Mouse (Mus musculus) G1E (cell line): ENCODE data around the gene Ube4b. TPM values are rescaled to one million over a fixed set of nuclear protein-coding genes. Genes with fewer than 3 reads are reported as not detected.
"Not testable (repeated sequence)": the region's sequence is repeated elsewhere in the genome, so short reads cannot be mapped to it uniquely, and the experiment has no call there.

ENCODE experiments used
- ATAC-seq: 2 replicates; pipeline ENCODE4 v1.8.0; 2016; ENCODE audit warnings: mild to moderate bottlenecking; ENCODE audit not compliant: insufficient number of reproducible peaks, poor library complexity, low FRiP score, severe bottlenecking; ENCODE audit errors: extremely low read depth
- DNase-seq: peaks from one replicate; pipeline ENCODE4 v3.0.0; 2012; ENCODE audit warnings: low spot score
- H3K27me3 ChIP-seq: 2 replicates; pipeline ENCODE4 v1.6.1; 2012; ENCODE audit warnings: mild to moderate bottlenecking, low read length, inconsistent platforms; ENCODE audit not compliant: insufficient read depth
- H3K36me3 ChIP-seq: replicated peaks from 2 replicates; pipeline ENCODE3; 2012; ENCODE audit warnings: mild to moderate bottlenecking, inconsistent platforms
- H3K4me1 ChIP-seq: 2 replicates; pipeline ENCODE4 v1.6.1; 2012; ENCODE audit warnings: low read depth, low read length, inconsistent platforms, mixed read lengths; ENCODE audit not compliant: insufficient read depth
- H3K4me3 ChIP-seq: 2 replicates; pipeline ENCODE4 v1.5.1; 2012; ENCODE audit warnings: low read depth, mild to moderate bottlenecking, inconsistent platforms, low read length, moderate library complexity, mixed read lengths
- H3K9me3 ChIP-seq: replicated peaks from 2 replicates; pipeline ENCODE4 v1.6.1; 2012; ENCODE audit warnings: inconsistent platforms
- CTCF ChIP-seq: IDR thresholded peaks from 2 replicates; pipeline ENCODE4 v1.5.1; 2012; ENCODE audit warnings: low read depth, low read length, inconsistent platforms, mixed read lengths
- GATA1 ChIP-seq: IDR thresholded peaks from 2 replicates; pipeline ENCODE4 v1.6.1; 2012; ENCODE audit warnings: borderline replicate concordance, low read length, inconsistent platforms, mixed read lengths
- GATA2 ChIP-seq: IDR thresholded peaks from 2 replicates; pipeline ENCODE4 v1.6.1; 2012; ENCODE audit warnings: low read depth, low read length, inconsistent platforms, borderline replicate concordance
- POLR2AphosphoS5 ChIP-seq: IDR thresholded peaks from 2 replicates; pipeline ENCODE4 v1.6.1; 2012; ENCODE audit warnings: low read depth, low read length, inconsistent platforms; ENCODE audit not compliant: insufficient replicate concordance
- TAL1 ChIP-seq: conservative IDR thresholded peaks from 2 replicates; pipeline ENCODE4 v1.6.1; 2012; ENCODE audit warnings: low read depth, low read length, inconsistent platforms, mixed read lengths
- polyA plus RNA-seq: library from polyadenylated mRNA; stranded (reverse); fragments of >175 nt; gene quantifications from 2 replicates; pipeline ENCODE4 v1.2.3, GENCODE M21; 2012
- total RNA-seq, 2 experiments: library from RNA; stranded (forward) in 1 of 2; stranded (reverse) in 1 of 2; fragments of 200-1000 nt in 1 of 2; fragments of >200 nt in 1 of 2; fragmentation: Nextera tagmentation in 1 of 2; gene quantifications; 2 replicates each; pipeline ENCODE4 v1.2.3; 2014 to 2017

Gene Ube4b
- total and polyA plus RNA-seq, 3 experiments: 51.9 to 346 (median 118) TPM

DNA sequence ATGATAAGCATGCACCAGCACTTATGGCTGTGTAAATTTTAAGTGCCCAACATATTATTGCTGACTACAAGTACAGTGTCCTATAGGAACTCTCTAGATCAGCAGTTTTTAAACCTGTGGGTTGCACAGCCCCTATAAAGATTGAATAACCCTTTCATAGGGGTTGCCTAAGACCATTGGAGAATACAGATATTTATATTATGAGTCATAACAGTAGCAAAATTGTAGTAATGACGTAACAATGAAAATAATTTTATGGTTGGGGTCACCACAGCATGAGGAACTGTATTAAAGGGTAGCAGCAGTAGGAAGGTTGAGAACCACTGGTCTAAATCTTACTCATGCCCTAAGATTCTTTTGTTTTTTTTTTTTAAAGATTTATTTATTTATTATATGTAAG lies 32.9 kb upstream of the Ube4b start:
- no peak for TF ChIP-seq GATA1
- TF ChIP-seq POLR2AphosphoS5: no peak
- no peak for TF ChIP-seq CTCF
- no peak for TF ChIP-seq TAL1
- TF ChIP-seq GATA2: no peak
- no peak for ATAC-seq
- H3K36me3 ChIP-seq: no peaks in the 10 kb centered on the region
- no peak for DNase-seq
- H3K4me3 ChIP-seq: no peak overlapping the region
- H3K27me3 ChIP-seq: peaks cover 8% of the 10 kb centered on the region
- no peaks in the 10 kb centered on the region for H3K9me3 ChIP-seq
- no peaks in the 10 kb centered on the region for H3K4me1 ChIP-seq

DNA sequence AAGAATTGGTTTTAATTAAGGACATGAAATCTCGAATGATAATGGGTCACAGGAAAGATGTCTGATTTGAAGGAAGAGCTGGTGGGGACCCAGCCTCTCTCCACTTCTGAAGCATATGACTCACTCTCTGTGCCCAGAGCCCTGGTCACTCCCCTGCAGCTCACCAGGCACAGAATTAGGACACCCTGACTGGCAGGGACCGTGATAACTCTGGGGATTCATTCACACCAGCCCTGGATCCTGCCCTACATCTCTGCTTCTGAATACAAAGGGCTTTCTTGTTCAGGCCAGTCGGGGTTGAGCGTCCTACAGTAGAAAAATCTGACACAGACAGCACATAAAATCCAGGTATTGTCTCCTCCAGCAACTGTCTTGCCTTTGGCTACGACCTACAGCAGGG lies 32.0 kb upstream of the Ube4b start:
- H3K4me3 ChIP-seq: no peak overlapping the region
- peaks cover 12% of the 10 kb centered on the region for H3K27me3 ChIP-seq
- TF ChIP-seq CTCF (no peak), GATA1 (no peak), POLR2AphosphoS5 (no peak), GATA2 (no peak), TAL1 (no peak)
- no peaks in the 10 kb centered on the region for H3K4me1 ChIP-seq
- no peaks in the 10 kb centered on the region for H3K9me3 ChIP-seq
- H3K36me3 ChIP-seq: no peaks in the 10 kb centered on the region
- no peak for ATAC-seq
- DNase-seq: no peak

DNA sequence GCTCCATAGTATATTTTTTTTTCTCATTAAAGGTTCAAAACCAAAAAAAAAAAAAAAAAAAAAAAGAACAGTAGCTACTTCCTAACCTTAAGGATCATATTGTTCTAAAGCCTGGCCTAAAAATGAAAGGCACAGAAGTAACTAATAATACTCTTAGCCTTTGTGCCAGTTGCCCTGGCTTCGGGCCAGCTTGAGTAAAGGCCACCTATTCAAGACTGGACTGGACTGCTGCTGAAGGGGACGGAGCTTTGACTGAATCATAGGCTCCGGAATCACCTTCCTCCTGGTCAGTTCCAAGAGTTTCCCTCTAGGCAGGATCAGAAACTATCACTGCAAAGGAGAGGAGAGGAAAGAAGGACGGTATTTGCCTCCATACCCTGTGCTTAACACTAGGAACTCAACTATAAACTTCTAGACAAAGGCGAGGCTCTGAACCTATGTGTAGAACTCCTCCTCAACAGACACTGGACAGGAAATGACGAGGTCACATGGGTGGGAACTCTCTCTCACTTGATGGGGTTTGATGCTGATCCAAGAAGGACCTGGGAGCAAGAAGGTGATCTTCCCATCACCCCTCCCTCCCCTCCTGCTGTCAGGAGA lies 31.4 kb upstream of the Ube4b start:
- H3K4me3 ChIP-seq: no peak overlapping the region
- no peaks in the 10 kb centered on the region for H3K36me3 ChIP-seq
- no peak for TF ChIP-seq CTCF
- no peak for TF ChIP-seq GATA2
- TF ChIP-seq TAL1: no peak
- TF ChIP-seq POLR2AphosphoS5: no peak
- no peak for TF ChIP-seq GATA1
- H3K27me3 ChIP-seq: peaks cover 14% of the 10 kb centered on the region
- no peaks in the 10 kb centered on the region for H3K9me3 ChIP-seq
- no peak for DNase-seq
- no peak for ATAC-seq
- no peaks in the 10 kb centered on the region for H3K4me1 ChIP-seq

DNA sequence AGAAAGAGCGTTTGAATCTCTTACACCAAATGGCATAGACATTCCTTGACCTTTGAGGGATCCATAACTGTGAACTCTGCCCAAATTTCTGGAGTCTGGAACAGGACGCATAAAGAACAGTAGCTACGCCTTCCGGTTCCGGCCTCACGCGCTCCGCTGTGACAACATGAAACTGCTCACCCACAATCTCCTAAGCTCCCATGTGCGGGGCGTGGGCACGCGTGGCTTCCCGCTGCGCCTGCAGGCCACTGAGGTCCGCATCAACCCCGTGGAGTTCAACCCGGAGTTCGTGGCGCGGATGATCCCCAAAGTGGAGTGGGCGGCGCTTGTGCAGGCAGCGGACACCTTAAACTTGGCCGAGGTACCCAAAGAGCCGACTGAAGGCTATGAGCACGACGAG lies 30.6 kb upstream of the Ube4b start:
- not testable (repeated sequence) for H3K36me3 ChIP-seq, H3K9me3 ChIP-seq, H3K4me3 ChIP-seq, DNase-seq, H3K4me1 ChIP-seq, ATAC-seq
- H3K27me3 ChIP-seq: peaks cover 17% of the 10 kb centered on the region

DNA sequence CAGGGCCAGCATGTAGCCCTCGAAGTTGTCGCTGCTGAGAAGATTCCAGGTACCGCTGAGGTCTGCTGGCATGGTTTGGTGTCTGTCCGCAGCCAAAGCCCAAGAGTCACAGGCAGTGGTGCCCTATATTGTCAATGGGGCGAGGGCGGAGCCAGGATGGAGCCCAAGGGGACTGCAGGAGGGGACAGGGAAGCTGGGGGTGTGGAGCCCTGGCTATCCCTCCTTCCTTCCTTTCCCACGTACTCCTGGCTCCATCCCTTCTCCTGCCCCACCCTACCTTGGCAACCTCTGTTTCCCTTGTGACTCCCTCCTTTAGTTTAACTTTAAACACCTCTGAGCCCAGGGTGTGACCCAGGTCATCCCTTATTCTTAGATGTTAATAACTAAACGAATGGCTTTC lies 28.3 kb upstream of the Ube4b start, which contains the start of gene Rbp7:
TSS of gene Rbp7 (minus strand) at position 100 of the 400 bp plus-strand sequence.
- Histone ChIP-seq H3K4me3 (no peak within 1 kb of the TSS), H3K27me3 (peaks cover 14% of the 10 kb centered on the region), H3K4me1 (0 out of 2 replicates have a peak, but pooled peaks cover 3% of the 10 kb centered on the region), H3K36me3 (no peaks in the 10 kb centered on the region), H3K9me3 (0 out of 2 replicates have a peak, but pooled peaks cover 2% of the 10 kb centered on the region)
- ATAC-seq: no peak
- DNase-seq: no peak
- TF ChIP-seq GATA1 (no peak), POLR2AphosphoS5 (no peak), GATA2 (no peak), TAL1 (no peak)

DNA sequence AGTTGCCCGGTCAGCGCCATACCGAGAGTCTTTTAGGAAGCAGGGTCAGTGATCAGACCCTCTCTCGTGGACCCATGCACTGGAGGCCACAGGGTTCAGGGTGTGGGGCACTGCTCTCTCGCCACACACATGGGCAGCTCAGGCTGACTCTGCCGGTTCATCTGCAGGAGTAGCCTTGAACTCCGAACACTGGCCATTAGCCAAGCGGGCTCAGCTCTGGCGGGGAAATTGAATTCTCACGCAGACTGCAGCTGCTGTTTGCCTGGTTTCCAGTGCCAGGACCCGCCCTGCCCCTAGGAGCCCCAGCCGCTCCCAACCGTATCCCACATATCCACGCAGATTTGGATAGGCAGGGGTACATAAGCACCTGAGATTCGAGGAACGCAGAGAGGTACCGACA lies 27.7 kb upstream of the Ube4b start:
- 0 out of 2 replicates have a peak, but pooled peaks cover 2% of the 10 kb centered on the region for H3K9me3 ChIP-seq
- TF ChIP-seq GATA2: no peak
- no peak for TF ChIP-seq TAL1
- TF ChIP-seq GATA1: no peak
- no peak for TF ChIP-seq CTCF
- TF ChIP-seq POLR2AphosphoS5: no peak
- H3K27me3 ChIP-seq: peaks cover 14% of the 10 kb centered on the region
- no peak overlapping the region for H3K4me3 ChIP-seq
- DNase-seq (no peak), ATAC-seq (no peak)
- 0 out of 2 replicates have a peak, but pooled peaks cover 3% of the 10 kb centered on the region for H3K4me1 ChIP-seq
- no peaks in the 10 kb centered on the region for H3K36me3 ChIP-seq

DNA sequence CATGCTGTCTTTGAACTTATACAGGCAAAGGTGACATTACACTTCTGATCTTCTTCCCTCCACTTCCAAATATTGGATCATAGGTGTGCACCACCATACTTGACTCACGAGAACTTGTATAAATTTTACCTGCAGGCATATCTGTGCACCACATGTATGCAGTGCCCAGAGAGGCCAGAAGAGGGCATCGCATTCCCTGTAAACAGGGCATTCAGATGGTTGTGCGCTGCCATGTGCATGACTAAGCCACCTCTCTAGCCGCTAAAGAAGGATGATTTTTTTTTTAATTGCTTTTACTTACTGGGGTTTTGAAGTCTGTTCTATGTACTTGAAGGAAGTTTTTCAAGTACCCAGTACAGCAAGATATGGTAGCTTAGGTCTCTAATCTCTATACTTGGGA lies 27.1 kb upstream of the Ube4b start:
- H3K9me3 ChIP-seq: 0 out of 2 replicates have a peak, but pooled peaks cover 2% of the 10 kb centered on the region
- no peaks in the 10 kb centered on the region for H3K36me3 ChIP-seq
- no peak for DNase-seq
- H3K4me1 ChIP-seq: 0 out of 2 replicates have a peak, but pooled peaks cover 3% of the 10 kb centered on the region
- H3K27me3 ChIP-seq: peaks cover 14% of the 10 kb centered on the region
- TF ChIP-seq TAL1 (no peak), GATA2 (no peak), CTCF (no peak)
- H3K4me3 ChIP-seq: no peak overlapping the region
- no peak for ATAC-seq
